22 mouse cellular contexts compared by ENCODE assay signal in genomic region chr14:11564456-11564855, GRCm38 (mm10). TPM values are rescaled to one million over a fixed set of nuclear protein-coding genes. Genes with fewer than 3 reads are reported as not detected.
"Had no signal": no experiment of that assay in that cellular context is flagged by ENCODE, and none has a peak within 500 bp of the region (broad histone marks: within the 10 kb centered on the region; RNA-seq: fewer than 3 reads in every experiment).

No protein-coding gene starts in this region.

- H3K27ac ChIP-seq: lung, embryonic 15.5 days; macrophage; midbrain, embryonic 13.5 days; neural tube, embryonic 13.5 days; neural tube, embryonic 15.5 days had no signal

- H3K4me3 ChIP-seq: lung, embryonic 15.5 days; megakaryocyte, embryonic 14.5 days; midbrain, embryonic 13.5 days; myocyte; neural tube, embryonic 13.5 days; neural tube, embryonic 15.5 days had no signal

- H3K27me3 ChIP-seq: lung, embryonic 15.5 days; megakaryocyte, embryonic 14.5 days; midbrain, embryonic 13.5 days; neural tube, embryonic 13.5 days; neural tube, embryonic 15.5 days had no signal

- H3K4me1 ChIP-seq: megakaryocyte, embryonic 14.5 days; midbrain, embryonic 13.5 days; neural tube, embryonic 13.5 days; neural tube, embryonic 15.5 days had no signal

- DNase-seq: lung, adult 2 months; lung, postnatal 14 days; lung, postnatal 36 days; retina, postnatal 1 day; right cerebral cortex, adult 18-20 months; right cerebral cortex, postnatal 25 days; right cerebral cortex, postnatal 4 days; spleen, adult 18-20 months; thymus, adult 18-20 months; thymus, postnatal 14 days; thymus, postnatal 36 days had no signal

- H3K9me3 ChIP-seq: lung, embryonic 15.5 days; midbrain, embryonic 13.5 days; neural tube, embryonic 13.5 days; neural tube, embryonic 15.5 days had no signal

- H3K4me2 ChIP-seq: lung, embryonic 15.5 days; midbrain, embryonic 11.5 days; midbrain, embryonic 13.5 days; neural tube, embryonic 13.5 days; neural tube, embryonic 15.5 days had no signal

- ATAC-seq: lung, postnatal 0 days; midbrain, embryonic 13.5 days; midbrain, embryonic 16.5 days had no signal

- H3K9ac ChIP-seq: lung, embryonic 15.5 days; midbrain, embryonic 13.5 days; neural tube, embryonic 13.5 days; neural tube, embryonic 15.5 days had no signal

- H3K36me3 ChIP-seq: lung, embryonic 15.5 days; midbrain, embryonic 13.5 days; neural tube, embryonic 13.5 days; neural tube, embryonic 15.5 days had no signal

RNA-seq across cellular contexts. Expression of gene Ptprg, which starts 11.1 kb away (rescaled TPM):
- total RNA-seq: megakaryocyte progenitor cell, adult 5-6 weeks had no signal
- polyA plus RNA-seq: macrophage had no signal
